Mouse (Mus musculus) c-Kit-positive CD71-positive TER-119-negative erythroid progenitor cells, embryonic 14.5 days (primary cell): ENCODE measurements around the gene Armcx1.
"Not testable (repeated sequence)": the region's sequence is repeated elsewhere in the genome, so short reads cannot be mapped to it uniquely, and the experiment has no call there.

Source experiments
- DNase-seq: peaks from one replicate; pipeline ENCODE4 v3.0.0-alpha.2; 2013; ENCODE audit warnings: low read depth

Gene Armcx1

DNA sequence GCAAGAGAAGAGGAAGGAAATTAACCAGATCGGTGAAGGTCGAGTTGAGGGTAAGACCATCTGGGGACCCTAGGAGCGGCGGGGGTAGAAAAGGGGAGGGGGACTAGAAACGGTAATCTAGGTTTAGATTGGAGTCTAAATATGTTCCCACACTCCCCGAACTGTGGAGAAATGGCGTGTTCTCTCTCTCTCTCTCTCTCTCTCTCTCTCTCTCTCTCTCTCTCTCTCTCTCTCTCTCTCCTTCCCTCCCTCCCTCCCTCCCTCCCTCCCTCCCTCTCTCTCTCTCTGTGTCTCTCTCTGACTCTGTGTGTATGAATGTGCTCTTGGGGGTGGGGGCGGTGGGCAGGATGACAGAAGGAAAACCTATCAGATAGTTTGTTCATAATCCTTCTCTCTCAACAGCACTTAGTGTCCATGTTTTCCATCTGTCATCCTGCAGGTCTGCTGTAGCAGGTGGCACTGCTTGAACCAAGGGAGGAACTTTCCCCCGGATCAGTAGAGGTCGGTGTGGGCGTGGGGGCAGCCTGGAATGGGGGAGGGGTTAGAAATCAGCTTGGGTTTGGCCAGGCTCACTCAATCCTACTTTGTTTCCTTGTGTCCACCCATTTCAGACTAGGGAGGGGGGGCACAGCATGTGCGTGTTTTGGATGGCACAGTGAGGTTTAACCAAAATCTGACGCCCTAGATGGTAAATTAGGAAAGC is 39.7 kb downstream of the Armcx1 start:
- DNase-seq: no peak

DNA sequence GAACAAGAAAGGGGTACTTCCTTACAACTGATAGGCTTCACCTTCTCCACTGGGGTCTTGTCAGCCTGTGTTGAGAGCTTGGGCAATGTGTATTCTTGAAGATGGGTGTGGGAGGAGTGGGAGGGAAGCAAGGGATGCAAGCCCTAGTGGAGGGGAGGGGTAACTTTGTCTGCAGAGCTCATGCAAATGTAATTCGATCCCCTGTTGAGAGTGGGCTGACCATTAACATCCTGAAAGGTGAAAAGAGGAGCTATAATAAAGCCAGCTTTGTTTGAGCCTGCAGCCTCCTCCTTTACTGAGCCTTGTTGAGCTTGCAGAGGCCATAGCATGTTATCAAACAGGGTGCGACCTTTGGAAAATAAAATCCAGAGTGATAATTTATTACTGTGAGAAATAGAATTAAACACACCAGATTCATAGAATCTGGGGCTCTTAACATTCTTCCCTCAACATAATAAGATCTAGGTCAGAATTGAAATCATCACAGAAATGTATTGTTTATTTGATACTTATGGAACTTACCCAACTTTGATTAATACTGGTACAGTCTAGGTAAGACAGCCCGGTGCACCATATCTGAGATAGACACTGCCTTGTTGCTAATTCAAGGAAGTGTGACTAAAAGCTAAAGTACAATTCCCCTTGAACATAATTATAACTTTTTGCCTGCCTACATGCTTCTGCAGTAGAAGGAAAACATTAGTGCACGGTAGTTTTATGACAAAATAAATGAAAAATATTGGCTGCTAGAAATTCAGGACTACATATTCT is 45.9 kb downstream of the Armcx1 start:
- DNase-seq: not testable (repeated sequence)
